Mouse (Mus musculus) layer of hippocampus, adult 11-12 months (tissue): ENCODE measurements at regions not wholly inside any gene's neighbourhood (a gene's known extent, or its start where the extent isn't known, plus 50 kb on each side); places are given as distances from the start of the nearest gene placed in this dataset.
"Not testable (repeated sequence)": the region's sequence is repeated elsewhere in the genome, so short reads cannot be mapped to it uniquely, and the experiment has no call there.

Experiments used
- DNase-seq: peaks from one replicate; pipeline ENCODE4 v3.0.0; 2022; ENCODE audit warnings: low spot score

- DNase-seq = peak; percentile 75
Observed at GRCm38 (mm10) chr4:101366905-101367679, 52.0 kb upstream of the Ak4 start.

- no peak for DNase-seq
Observed at GRCm38 (mm10) chr4:101365299-101365698, 53.8 kb upstream of the Ak4 start.

- DNase-seq = no peak
Observed at GRCm38 (mm10) chr4:101364716-101365115, 54.4 kb upstream of the Ak4 start.

- not testable (repeated sequence) for DNase-seq
Observed at GRCm38 (mm10) chr4:101363231-101363630, 55.8 kb upstream of the Ak4 start.

GRCm38 (mm10) chr4:101361779-101362178, 57.3 kb upstream of the Ak4 start:
- no peak for DNase-seq

- DNase-seq = no peak
Observed at GRCm38 (mm10) chr4:101360296-101360695, 58.8 kb upstream of the Ak4 start.

GRCm38 (mm10) chr4:101359119-101359518, 60.0 kb upstream of the Ak4 start:
- no peak for DNase-seq

- DNase-seq = no peak
Observed at GRCm38 (mm10) chr4:101358525-101358924, 60.6 kb upstream of the Ak4 start.

GRCm38 (mm10) chr4:101357923-101358322, 61.2 kb upstream of the Ak4 start:
- DNase-seq = no peak

- peak; percentile 61 for DNase-seq
Observed at GRCm38 (mm10) chr4:101356954-101357891, 61.9 kb upstream of the Ak4 start.

- peak; percentile 87 for DNase-seq
Observed at GRCm38 (mm10) chr4:101356093-101356953, 62.8 kb upstream of the Ak4 start.

GRCm38 (mm10) chr4:101355431-101356092, 63.5 kb upstream of the Ak4 start:
- DNase-seq = no peak

GRCm38 (mm10) chr4:101354951-101355350, 64.1 kb upstream of the Ak4 start:
- DNase-seq = no peak

- DNase-seq = no peak
Observed at GRCm38 (mm10) chr4:101354086-101354855, 64.8 kb upstream of the Ak4 start.

- DNase-seq = no peak
Observed at GRCm38 (mm10) chr4:101352178-101352577, 66.9 kb upstream of the Ak4 start.

- no peak for DNase-seq
Observed at GRCm38 (mm10) chr4:101351716-101352115, 67.4 kb upstream of the Ak4 start.

GRCm38 (mm10) chr4:101350656-101351055, 68.4 kb upstream of the Ak4 start:
- no peak for DNase-seq

GRCm38 (mm10) chr4:101350222-101350621, 68.9 kb upstream of the Ak4 start:
- DNase-seq = no peak

GRCm38 (mm10) chr4:101349413-101349812, 69.7 kb upstream of the Ak4 start:
- DNase-seq = peak; percentile 67

- no peak for DNase-seq
Observed at GRCm38 (mm10) chr4:101347309-101347708, 71.8 kb upstream of the Ak4 start.
